ENCODE assay signal across 34 mouse cellular contexts in the genomic region with DNA sequence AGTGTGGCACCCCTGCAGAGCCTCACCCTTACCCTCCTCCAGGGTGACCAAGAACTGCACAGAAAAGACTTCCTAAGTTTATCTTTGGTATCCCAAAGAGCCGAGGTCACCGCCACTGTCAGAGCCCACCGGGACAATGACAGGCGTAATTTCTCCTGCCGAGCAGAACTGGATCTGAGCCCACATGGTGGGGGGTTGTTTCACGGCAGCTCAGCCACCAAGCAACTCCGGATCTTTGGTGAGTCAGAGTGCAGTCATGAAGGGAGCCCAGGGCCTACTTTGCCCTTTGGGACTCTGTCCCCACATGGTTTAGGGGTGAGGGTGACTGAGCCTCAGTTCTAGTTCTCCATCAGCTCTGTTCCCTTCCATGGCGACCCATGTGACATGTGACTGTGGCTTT. TPM values are rescaled to one million over a fixed set of nuclear protein-coding genes. Genes with fewer than 3 reads are reported as not detected.
A peak's percentile ranks its signal among the peaks of the same experiment; 100 is the strongest.
DNase-seq lines count a peak whose midpoint lies in the region; ATAC-seq and TF ChIP-seq lines count a peak whose summit lies in the region.
"Had no signal": no experiment of that assay in that cellular context is flagged by ENCODE, and none has a peak within 500 bp of the region (broad histone marks: within the 10 kb centered on the region; RNA-seq: fewer than 3 reads in every experiment).

No protein-coding gene starts in this region.

- no peaks in the 10 kb centered on the region for H3K9me3 ChIP-seq in midbrain, embryonic 11.5 days (ENCODE audit: control insufficient read depth, low read length)
- H3K9me3 ChIP-seq in midbrain, postnatal 0 days (ENCODE audit: low read length), result no peaks in the 10 kb centered on the region
- H3K9me3 ChIP-seq: embryonic facial prominence, embryonic 10.5 days; embryonic facial prominence, embryonic 13.5 days; forebrain, embryonic 12.5 days; forebrain, embryonic 15.5 days; hindbrain, embryonic 12.5 days; hindbrain, embryonic 15.5 days had no signal

- peak; percentile 67 for DNase-seq in adrenal gland, adult 2 months
- no peak for DNase-seq in adrenal gland, postnatal 4 days (ENCODE audit: low spot score in 2 of 2)
- DNase-seq in cerebellum, adult 11-12 months, result peak; percentile 50
- no peak for DNase-seq in cerebellum, postnatal 4 days (ENCODE audit: low spot score in 2 of 2)
- DNase-seq in cerebellum, postnatal 10 days, result peak; percentile 43 to 54
- no peak for DNase-seq in cerebellum, adult 9-10 months
- DNase-seq in midbrain, embryonic 11.5 days (ENCODE audit: low spot score, missing footprints), result peak; percentile 19
- no peak for DNase-seq in midbrain, postnatal 0 days (ENCODE audit: low spot score)
- DNase-seq: adrenal gland, postnatal 25 days; B cell, adult 2 months; embryo, embryonic 11 days; gastrocnemius, postnatal 14 days; heart, adult 11 months; kidney, adult 2 months had no signal

- no peak overlapping the region for H3K4me3 ChIP-seq in midbrain, embryonic 11.5 days (ENCODE audit: low read depth, low read length)
- H3K4me3 ChIP-seq in midbrain, postnatal 0 days (ENCODE audit: low read depth, low read length), result no peak overlapping the region
- H3K4me3 ChIP-seq: embryonic facial prominence, embryonic 10.5 days; embryonic facial prominence, embryonic 13.5 days; erythroblast, embryonic 14.5 days; forebrain, embryonic 12.5 days; forebrain, embryonic 15.5 days; hindbrain, embryonic 12.5 days; hindbrain, embryonic 15.5 days had no signal

- WGBS in midbrain, embryonic 11.5 days, result 64% methylated on average over 8 of the region's 8 CpGs
- 57% methylated on average over 8 of the region's 8 CpGs for WGBS in midbrain, postnatal 0 days

- no peaks in the 10 kb centered on the region for H3K4me1 ChIP-seq in midbrain, embryonic 11.5 days (ENCODE audit: control insufficient read depth, insufficient read depth, low read length)
- H3K4me1 ChIP-seq in midbrain, postnatal 0 days (ENCODE audit: insufficient read depth, low read length), result no peaks in the 10 kb centered on the region
- H3K4me1 ChIP-seq: forebrain, embryonic 12.5 days; hindbrain, embryonic 15.5 days had no signal

- H3K27ac ChIP-seq in midbrain, embryonic 11.5 days (ENCODE audit: low read depth, low read length), result no peak overlapping the region
- no peak overlapping the region for H3K27ac ChIP-seq in midbrain, postnatal 0 days (ENCODE audit: low read depth, low read length)
- H3K27ac ChIP-seq: embryonic facial prominence, embryonic 10.5 days; embryonic facial prominence, embryonic 13.5 days; forebrain, embryonic 12.5 days; forebrain, embryonic 15.5 days; hindbrain, embryonic 12.5 days; hindbrain, embryonic 15.5 days had no signal

- no peak for TF ChIP-seq CTCF in midbrain, postnatal 0 days (IDR thresholded peaks at IDR 0.05)

- no peaks in the 10 kb centered on the region for H3K27me3 ChIP-seq in midbrain, embryonic 11.5 days (ENCODE audit: control insufficient read depth, insufficient read depth, low read length)
- no peaks in the 10 kb centered on the region for H3K27me3 ChIP-seq in midbrain, postnatal 0 days (ENCODE audit: insufficient read depth, low read length)
- H3K27me3 ChIP-seq: embryonic facial prominence, embryonic 13.5 days; forebrain, embryonic 12.5 days; forebrain, embryonic 15.5 days; hindbrain, embryonic 12.5 days; hindbrain, embryonic 15.5 days had no signal

- no peak overlapping the region for H3K9ac ChIP-seq in midbrain, embryonic 11.5 days (ENCODE audit: low read length)
- no peak overlapping the region for H3K9ac ChIP-seq in midbrain, postnatal 0 days (replicated peaks; ENCODE audit: low read length, poor library complexity, severe bottlenecking)
- H3K9ac ChIP-seq: embryonic facial prominence, embryonic 13.5 days; forebrain, embryonic 12.5 days; forebrain, embryonic 15.5 days; hindbrain, embryonic 12.5 days; hindbrain, embryonic 15.5 days had no signal

- H3K4me2 ChIP-seq in midbrain, embryonic 11.5 days, result no peak overlapping the region
- H3K4me2 ChIP-seq in midbrain, postnatal 0 days (ENCODE audit: low read depth, low read length, poor library complexity, severe bottlenecking), result no peak overlapping the region
- H3K4me2 ChIP-seq: embryonic facial prominence, embryonic 13.5 days; forebrain, embryonic 12.5 days; forebrain, embryonic 15.5 days; heart, embryonic 11.5 days; hindbrain, embryonic 12.5 days; hindbrain, embryonic 15.5 days had no signal

- H3K36me3 ChIP-seq in midbrain, embryonic 11.5 days (ENCODE audit: control insufficient read depth, insufficient read depth, low read length), result no peaks in the 10 kb centered on the region
- H3K36me3 ChIP-seq in midbrain, postnatal 0 days (ENCODE audit: insufficient read depth, low read length), result no peaks in the 10 kb centered on the region
- H3K36me3 ChIP-seq: embryonic facial prominence, embryonic 10.5 days; embryonic facial prominence, embryonic 13.5 days; forebrain, embryonic 12.5 days; forebrain, embryonic 15.5 days; hindbrain, embryonic 12.5 days; hindbrain, embryonic 15.5 days had no signal

- no peak for ATAC-seq in midbrain, embryonic 11.5 days (ENCODE audit: low FRiP score)
- ATAC-seq in midbrain, postnatal 0 days (ENCODE audit: low FRiP score), result no peak
- ATAC-seq: CD4-positive, CD25-positive, alpha-beta regulatory T cell, adult 4 months; forebrain, embryonic 15.5 days; intestine, postnatal 0 days had no signal

RNA-seq across cellular contexts. Expression of gene Tcam1, which starts 7.7 kb away (rescaled TPM):
- under 1 TPM; 0.10 to 0.26 TPM for total RNA-seq in adrenal gland, adult 2 months (2021)
- not detected in 2 replicates for polyA plus RNA-seq in adrenal gland, adult 2 months (2012; rRNA removed)
- under 1 TPM; 0.25 to 0.34 TPM for total RNA-seq in adrenal gland, postnatal 4 days (2021)
- 0.04 TPM in 2 replicates for polyA plus RNA-seq in midbrain, embryonic 11.5 days (2014; fragmentation: Nextera tagmentation; extraction: Ambion mirVana)
- total RNA-seq in midbrain, postnatal 0 days (2014; rRNA removed), result 0.22 and 0.24 TPM in 2 replicates
- polyA plus RNA-seq in midbrain, postnatal 0 days (2015; fragmentation: Nextera tagmentation; extraction: Ambion mirVana), result 0.10 and 0.20 TPM in 2 replicates
- total RNA-seq: heart, postnatal 25 days had no signal
- polyA plus RNA-seq: erythroblast, embryonic 14.5 days; heart, postnatal 0 days had no signal

RNA-seq across cellular contexts. Expression of gene Smarcd2, which starts 11.4 kb away (rescaled TPM):
- total RNA-seq in adrenal gland, adult 2 months (2021), result 10 to 100 TPM; 64.5 to 80.6 TPM
- 112 and 121 TPM in 2 replicates for polyA plus RNA-seq in adrenal gland, adult 2 months (2012; rRNA removed)
- total RNA-seq in adrenal gland, postnatal 4 days (2021), result 100 to 1,000 TPM; 104 to 117 TPM
- polyA plus RNA-seq in midbrain, embryonic 11.5 days (2014; fragmentation: Nextera tagmentation; extraction: Ambion mirVana), result 23.0 and 26.5 TPM in 2 replicates
- total RNA-seq in midbrain, postnatal 0 days (2014; rRNA removed), result 11.7 and 27.5 TPM in 2 replicates
- 6.8 and 7.6 TPM in 2 replicates for polyA plus RNA-seq in midbrain, postnatal 0 days (2015; fragmentation: Nextera tagmentation; extraction: Ambion mirVana)

RNA-seq across cellular contexts. Expression of gene Gh, which starts 17.5 kb away (rescaled TPM):
- total RNA-seq in adrenal gland, adult 2 months (2021), result not detected
- not detected in 2 replicates for polyA plus RNA-seq in adrenal gland, adult 2 months (2012; rRNA removed)
- total RNA-seq in adrenal gland, postnatal 4 days (2021), result under 1 TPM in 1 of 2 experiments, not detected in 1; 0.37 TPM
- polyA plus RNA-seq in midbrain, embryonic 11.5 days (2014; fragmentation: Nextera tagmentation; extraction: Ambion mirVana), result not detected in 2 replicates
- total RNA-seq in midbrain, postnatal 0 days (2014; rRNA removed), result 1.3 TPM in 1 of 2 replicates, not detected in the other
- not detected in 2 replicates for polyA plus RNA-seq in midbrain, postnatal 0 days (2015; fragmentation: Nextera tagmentation; extraction: Ambion mirVana)
- total RNA-seq: adrenal gland, postnatal 25 days; gastrocnemius, postnatal 14 days; gastrocnemius, postnatal 4 days; heart, adult 8-10 months; heart, postnatal 25 days; hematopoietic stem cell, adult 5-6 weeks; MEL had no signal
- polyA plus RNA-seq: CD4-positive, CD25-positive, alpha-beta regulatory T cell, adult 4 months; cortical plate, adult 2 months; embryonic facial prominence, embryonic 10.5 days; embryonic facial prominence, embryonic 13.5 days; erythroblast, embryonic 14.5 days; forebrain, embryonic 12.5 days; forebrain, embryonic 15.5 days; heart, embryonic 11.5 days; heart, embryonic 14.5 days; heart, postnatal 0 days; hindbrain, embryonic 12.5 days; hindbrain, embryonic 15.5 days; intestine, embryonic 14.5 days; intestine, postnatal 0 days; kidney, embryonic 14.5 days had no signal

RNA-seq across cellular contexts. Expression of gene Psmc5, which starts 28.2 kb away (rescaled TPM):
- 100 to 1,000 TPM; 138 to 164 TPM for total RNA-seq in adrenal gland, adult 2 months (2021)
- 12.4 and 12.9 TPM in 2 replicates for polyA plus RNA-seq in adrenal gland, adult 2 months (2012; rRNA removed)
- total RNA-seq in adrenal gland, postnatal 4 days (2021), result 100 to 1,000 TPM; 131 to 138 TPM
- 396 and 404 TPM in 2 replicates for polyA plus RNA-seq in midbrain, embryonic 11.5 days (2014; fragmentation: Nextera tagmentation; extraction: Ambion mirVana)
- 76.1 and 88.4 TPM in 2 replicates for total RNA-seq in midbrain, postnatal 0 days (2014; rRNA removed)
- polyA plus RNA-seq in midbrain, postnatal 0 days (2015; fragmentation: Nextera tagmentation; extraction: Ambion mirVana), result 280 and 290 TPM in 2 replicates

RNA-seq across cellular contexts. Expression of gene Ftsj3, which starts 28.2 kb away (rescaled TPM):
- total RNA-seq in adrenal gland, adult 2 months (2021), result 10 to 100 TPM; 49.8 to 53.1 TPM
- 16.2 and 22.5 TPM in 2 replicates for polyA plus RNA-seq in adrenal gland, adult 2 months (2012; rRNA removed)
- 10 to 100 TPM; 69.3 to 71.0 TPM for total RNA-seq in adrenal gland, postnatal 4 days (2021)
- 67.3 and 71.4 TPM in 2 replicates for polyA plus RNA-seq in midbrain, embryonic 11.5 days (2014; fragmentation: Nextera tagmentation; extraction: Ambion mirVana)
- 34.5 and 46.9 TPM in 2 replicates for total RNA-seq in midbrain, postnatal 0 days (2014; rRNA removed)
- polyA plus RNA-seq in midbrain, postnatal 0 days (2015; fragmentation: Nextera tagmentation; extraction: Ambion mirVana), result 27.5 and 27.9 TPM in 2 replicates

Comparison
In these comparisons a context has a peak if more than half of its experiments do, and no peak if none do; other contexts are left out.
1. DNase-seq: peak in adrenal gland, adult 2 months (single experiment), cerebellum, adult 11-12 months (single experiment), cerebellum, postnatal 10 days (2 of 2) and midbrain, embryonic 11.5 days (single experiment); none in adrenal gland, postnatal 4 days (0 of 2), cerebellum, postnatal 4 days (0 of 2), cerebellum, adult 9-10 months (single experiment) and midbrain, postnatal 0 days (single experiment).